ENCODE assay signal across 12 mouse cellular contexts in the genomic region with DNA sequence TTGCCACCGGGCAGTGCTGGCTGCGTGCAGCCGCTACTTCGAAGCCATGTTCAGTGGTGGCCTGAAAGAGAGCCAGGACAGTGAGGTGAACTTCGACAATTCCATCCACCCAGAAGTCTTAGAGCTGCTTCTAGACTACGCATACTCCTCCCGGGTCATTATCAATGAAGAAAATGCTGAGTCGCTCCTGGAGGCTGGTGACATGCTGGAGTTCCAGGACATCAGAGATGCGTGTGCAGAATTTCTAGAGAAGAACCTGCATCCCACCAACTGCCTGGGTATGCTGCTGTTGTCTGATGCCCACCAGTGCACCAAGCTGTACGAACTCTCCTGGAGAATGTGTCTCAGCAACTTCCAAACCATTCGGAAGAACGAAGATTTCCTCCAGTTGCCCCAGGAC. TPM values are rescaled to one million over a fixed set of nuclear protein-coding genes. Genes with fewer than 3 reads are reported as not detected.
DNase-seq lines count a peak whose midpoint lies in the region; ATAC-seq lines count a peak whose summit lies in the region.
"Had no signal": no experiment of that assay in that cellular context is flagged by ENCODE, and none has a peak within 500 bp of the region (broad histone marks: within the 10 kb centered on the region; RNA-seq: fewer than 3 reads in every experiment).

No protein-coding gene starts in this region.

- H3K27ac ChIP-seq in heart, embryonic 12.5 days (ENCODE audit: poor library complexity, severe bottlenecking), result no peak overlapping the region
- H3K27ac ChIP-seq in lung, embryonic 15.5 days, result no peak overlapping the region
- peak overlapping the region; percentile 43; the same call in 1 of the 2 replicates for H3K27ac ChIP-seq in midbrain, embryonic 10.5 days (replicated peaks)
- H3K27ac ChIP-seq: limb, embryonic 15.5 days had no signal

- 78% methylated on average over 12 of the region's 12 CpGs for WGBS in heart, embryonic 12.5 days
- WGBS in lung, embryonic 15.5 days, result 87% methylated on average over 12 of the region's 12 CpGs
- 91% methylated on average over 12 of the region's 12 CpGs for WGBS in midbrain, embryonic 10.5 days

- H3K36me3 ChIP-seq in heart, embryonic 12.5 days, result peaks cover 41% of the 10 kb centered on the region
- H3K36me3 ChIP-seq in lung, embryonic 15.5 days, result peaks cover 44% of the 10 kb centered on the region
- peaks cover 52% of the 10 kb centered on the region for H3K36me3 ChIP-seq in midbrain, embryonic 10.5 days

- H3K4me3 ChIP-seq in heart, embryonic 12.5 days, result peak overlapping the region; percentile 59; the same call in 1 of the 2 replicates
- no peak overlapping the region for H3K4me3 ChIP-seq in lung, embryonic 15.5 days
- H3K4me3 ChIP-seq in midbrain, embryonic 10.5 days, result peak overlapping the region; percentile 90

- no peak overlapping the region for H3K9ac ChIP-seq in heart, embryonic 12.5 days
- no peak overlapping the region for H3K9ac ChIP-seq in lung, embryonic 15.5 days
- H3K9ac ChIP-seq: limb, embryonic 15.5 days had no signal

- peak overlapping the region; percentile 95 for H3K4me2 ChIP-seq in heart, embryonic 12.5 days
- H3K4me2 ChIP-seq in lung, embryonic 15.5 days, result peak overlapping the region; percentile 88; the same call in 1 of the 2 replicates

- intact Hi-C loops in gastrocnemius, postnatal 14 days (cut with DNase I; ENCODE audit: low total_unique reads), result loop anchor here (5.0 to 10.0 kb wide), 2 partner anchors 47 to 600 kb away; no protein-coding TSS in a partner anchor

- no peak for ATAC-seq in heart, embryonic 12.5 days (ENCODE audit: insufficient number of reproducible peaks, low FRiP score)
- ATAC-seq in lung, embryonic 15.5 days (ENCODE audit: borderline replicate concordance, extremely low read depth, low FRiP score, low TSS enrichment), result no peak

- H3K4me1 ChIP-seq in heart, embryonic 12.5 days (replicated peaks), result peaks cover 81% of the 10 kb centered on the region
- peaks cover 59% of the 10 kb centered on the region for H3K4me1 ChIP-seq in lung, embryonic 15.5 days
- peaks cover 89% of the 10 kb centered on the region for H3K4me1 ChIP-seq in midbrain, embryonic 10.5 days

- H3K27me3 ChIP-seq in heart, embryonic 12.5 days (replicated peaks), result no peaks in the 10 kb centered on the region
- H3K27me3 ChIP-seq in lung, embryonic 15.5 days, result no peaks in the 10 kb centered on the region
- peaks cover 36% of the 10 kb centered on the region for H3K27me3 ChIP-seq in midbrain, embryonic 10.5 days (ENCODE audit: low read depth, poor library complexity, severe bottlenecking)
- H3K27me3 ChIP-seq: limb, embryonic 15.5 days had no signal

- no peaks in the 10 kb centered on the region for H3K9me3 ChIP-seq in heart, embryonic 12.5 days (replicated peaks)
- no peaks in the 10 kb centered on the region for H3K9me3 ChIP-seq in lung, embryonic 15.5 days
- H3K9me3 ChIP-seq in midbrain, embryonic 10.5 days (replicated peaks), result no peaks in the 10 kb centered on the region
- H3K9me3 ChIP-seq: limb, embryonic 15.5 days had no signal

- no peak for DNase-seq in heart, adult 9 months (ENCODE audit: low spot score in 2 of 2)
- no peak for DNase-seq in lung, adult 18-20 months
- no peak for DNase-seq in midbrain, embryonic 10.5 days (ENCODE audit: low spot score)
- DNase-seq in urinary bladder, postnatal 36 days (ENCODE audit: low spot score in 2 of 2), result no peak
- no peak for DNase-seq in right cerebral cortex, postnatal 14 days
- no peak for DNase-seq in gastrocnemius, postnatal 14 days
- DNase-seq: adrenal gland, adult 8-10 months; lung, postnatal 4 days had no signal

RNA-seq across cellular contexts. Expression of a gene that starts 4.3 kb away (rescaled TPM):
- polyA plus RNA-seq in heart, embryonic 12.5 days (2016; fragmentation: Nextera tagmentation; extraction: Ambion mirVana), result 4.5 and 5.7 TPM in 2 replicates
- 11.7 and 12.5 TPM in 2 replicates for polyA plus RNA-seq in lung, embryonic 15.5 days (2015; fragmentation: Nextera tagmentation; extraction: Ambion mirVana)
- polyA plus RNA-seq in midbrain, embryonic 10.5 days (2016; fragmentation: Nextera tagmentation; extraction: Ambion mirVana), result 7.5 and 11.2 TPM in 2 replicates
- 1 to 10 TPM; 3.2 to 3.6 TPM for total RNA-seq in gastrocnemius, postnatal 14 days (2021)
- total RNA-seq: MEL had no signal

RNA-seq across cellular contexts. Expression of a gene that starts 47.0 kb away (rescaled TPM):
- polyA plus RNA-seq in heart, embryonic 12.5 days (2016; fragmentation: Nextera tagmentation; extraction: Ambion mirVana), result 32.5 and 33.1 TPM in 2 replicates
- 32.3 and 34.7 TPM in 2 replicates for polyA plus RNA-seq in lung, embryonic 15.5 days (2015; fragmentation: Nextera tagmentation; extraction: Ambion mirVana)
- polyA plus RNA-seq in midbrain, embryonic 10.5 days (2016; fragmentation: Nextera tagmentation; extraction: Ambion mirVana), result 18.5 and 19.8 TPM in 2 replicates
- 10 to 100 TPM; 12.8 to 13.0 TPM for total RNA-seq in gastrocnemius, postnatal 14 days (2021)
